ENCODE assay signal across 35 mouse cellular contexts in genomic region chr8:79042252-79042651, GRCm38 (mm10).
"Had no signal": no experiment of that assay in that cellular context is flagged by ENCODE, and none has a peak within 500 bp of the region (broad histone marks: within the 10 kb centered on the region; RNA-seq: fewer than 3 reads in every experiment).

No protein-coding gene starts in this region.

- ATAC-seq: hindbrain, embryonic 16.5 days; hindbrain, postnatal 0 days; inflammation-experienced regulatory T-cells, adult 6 months; intestine, embryonic 15.5 days; intestine, embryonic 16.5 days; intestine, postnatal 0 days had no signal

- DNase-seq: heart, postnatal 10 days; heart, postnatal 14 days; heart, postnatal 36 days; heart, postnatal 4 days; kidney, adult 11 months; kidney, adult 18-20 months; kidney, adult 2 months; kidney, adult 8-10 months; kidney, adult 9 months; kidney, postnatal 10 days; kidney, postnatal 14 days; kidney, postnatal 25 days; kidney, postnatal 36 days; kidney, postnatal 4 days; layer of hippocampus, adult 9-11 months; layer of hippocampus, postnatal 36 days had no signal

- H3K27ac ChIP-seq: heart, embryonic 13.5 days; heart, embryonic 15.5 days; hindbrain, embryonic 10.5 days; hindbrain, embryonic 12.5 days; hindbrain, embryonic 13.5 days; hindbrain, embryonic 14.5 days; hindbrain, embryonic 15.5 days; hindbrain, postnatal 0 days; intestine, embryonic 15.5 days; kidney, embryonic 15.5 days; kidney, postnatal 0 days; layer of hippocampus, adult 2 months; left cerebral cortex, adult 2 months had no signal

- H3K9me3 ChIP-seq: heart, embryonic 12.5 days; heart, embryonic 13.5 days; heart, embryonic 15.5 days; hindbrain, embryonic 10.5 days; hindbrain, embryonic 12.5 days; hindbrain, embryonic 13.5 days; hindbrain, embryonic 15.5 days; intestine, embryonic 15.5 days; kidney, embryonic 15.5 days had no signal

- H3K4me2 ChIP-seq: heart, embryonic 11.5 days; heart, embryonic 12.5 days; heart, embryonic 13.5 days; heart, embryonic 15.5 days; hindbrain, embryonic 12.5 days; hindbrain, embryonic 13.5 days; hindbrain, embryonic 14.5 days; hindbrain, embryonic 15.5 days; intestine, embryonic 15.5 days; kidney, embryonic 15.5 days had no signal

- H3K9ac ChIP-seq: heart, embryonic 12.5 days; heart, embryonic 13.5 days; heart, embryonic 15.5 days; hindbrain, embryonic 12.5 days; hindbrain, embryonic 13.5 days; hindbrain, embryonic 14.5 days; hindbrain, embryonic 15.5 days; intestine, embryonic 15.5 days; kidney, embryonic 15.5 days had no signal

- H3K36me3 ChIP-seq: hindbrain, embryonic 15.5 days had no signal

- H3K27me3 ChIP-seq: heart, embryonic 12.5 days; heart, embryonic 13.5 days; heart, embryonic 15.5 days; hindbrain, embryonic 12.5 days; hindbrain, embryonic 13.5 days; hindbrain, embryonic 15.5 days; intestine, embryonic 15.5 days; kidney, embryonic 15.5 days had no signal

- H3K4me3 ChIP-seq: heart, embryonic 12.5 days; heart, embryonic 13.5 days; heart, embryonic 15.5 days; hindbrain, embryonic 10.5 days; hindbrain, embryonic 12.5 days; hindbrain, embryonic 13.5 days; hindbrain, embryonic 15.5 days; intestine, embryonic 15.5 days; kidney, embryonic 15.5 days; layer of hippocampus, adult 2 months; left cerebral cortex, adult 2 months had no signal

- H3K4me1 ChIP-seq: hindbrain, embryonic 10.5 days; hindbrain, embryonic 12.5 days; hindbrain, embryonic 15.5 days; kidney, embryonic 15.5 days had no signal
